Mouse (Mus musculus): Measurements from ENCODE around the gene Rtl10.

The Rtl10 gene

GRCm38 (mm10) chr16:18547891-18548290, 49.2 kb downstream of the Rtl10 start:
- peak; percentile 33 for DNase-seq (ENCODE audit: low read depth)

All from NIH3T3 (cell line).